Mouse (Mus musculus) MEL (cell line): ENCODE measurements at regions not wholly inside any gene's neighbourhood (a gene's known extent, or its start where the extent isn't known, plus 50 kb on each side); places are given as distances from the start of the nearest gene placed in this dataset.
A peak's percentile ranks its signal among the peaks of the same experiment; 100 is the strongest.

Source experiments
- DNase-seq: peaks from one replicate; pipeline ENCODE4 v3.0.0; 2011; ENCODE audit warnings: low read depth, low spot score
- H3K27ac ChIP-seq: 2 replicates; pipeline ENCODE4 v1.5.1; 2012; ENCODE audit warnings: low read depth, mild to moderate bottlenecking, control low read depth, low read length, moderate library complexity; ENCODE audit not compliant: control insufficient read depth
- H3K27me3 ChIP-seq, 2 experiments: fragments of 150-350 bp in 1 of 2; sonication (generic) in 1 of 2; 2 replicates each; pipeline ENCODE4 v1.6.1; 2012; ENCODE audit warnings: low read length in 2 of 2, mild to moderate bottlenecking in 2 of 2, improper control_type of control experiment in 1 of 2, moderate library complexity in 1 of 2; ENCODE audit not compliant: insufficient read depth in 2 of 2, control insufficient read depth in 1 of 2
- H3K36me3 ChIP-seq, 2 experiments: 2 replicates each; pipeline ENCODE4 v1.6.1; 2012 to 2014; ENCODE audit warnings: low read length in 2 of 2, improper control_type of control experiment in 1 of 2, inconsistent platforms in 1 of 2, mild to moderate bottlenecking in 1 of 2; ENCODE audit not compliant: insufficient read depth in 2 of 2, control insufficient read depth in 1 of 2
- H3K4me1 ChIP-seq, 2 experiments: fragments of 150-350 bp in 1 of 2; sonication (generic) in 1 of 2; 2 replicates each; pipeline ENCODE4 v1.6.1; 2012; ENCODE audit warnings: low read length in 2 of 2, improper control_type of control experiment in 1 of 2, mild to moderate bottlenecking in 1 of 2; ENCODE audit not compliant: insufficient read depth in 2 of 2, control insufficient read depth in 1 of 2
- H3K4me3 ChIP-seq, 2 experiments: fragments of 150-350 bp in 1 of 2; sonication (generic) in 1 of 2; 2 replicates each; pipeline ENCODE4 v1.5.1; 2012; ENCODE audit warnings: low read depth in 2 of 2, low read length in 2 of 2, mild to moderate bottlenecking in 2 of 2, moderate library complexity in 2 of 2, control low read depth in 1 of 2, improper control_type of control experiment in 1 of 2; ENCODE audit not compliant: control insufficient read depth in 1 of 2, insufficient read depth in 1 of 2
- H3K79me2 ChIP-seq: 2 replicates; pipeline ENCODE4 v1.6.1; 2012; ENCODE audit warnings: mild to moderate bottlenecking, low read length, moderate library complexity; ENCODE audit not compliant: control insufficient read depth, poor library complexity, insufficient read depth
- H3K9ac ChIP-seq: 2 replicates; pipeline ENCODE4 v1.6.1; 2012; ENCODE audit warnings: low read depth, mild to moderate bottlenecking, control low read depth, low read length, moderate library complexity; ENCODE audit not compliant: control insufficient read depth, poor library complexity, severe bottlenecking
- H3K9me3 ChIP-seq: fragments of 150-350 bp; sonication (generic); replicated peaks from 2 replicates; pipeline ENCODE4 v1.6.1; 2012; ENCODE audit warnings: mild to moderate bottlenecking, low read length, improper control_type of control experiment, moderate library complexity; ENCODE audit not compliant: insufficient read depth
- BHLHE40 ChIP-seq: IDR thresholded peaks from 2 replicates; pipeline ENCODE4 v1.6.1; 2012; ENCODE audit warnings: low read depth, mild to moderate bottlenecking, inconsistent platforms, low read length, improper control_type of control experiment, borderline replicate concordance
- CHD1 ChIP-seq: IDR thresholded peaks from 2 replicates; pipeline ENCODE4 v1.6.1; 2012; ENCODE audit warnings: low read depth, mild to moderate bottlenecking, inconsistent platforms, low read length, improper control_type of control experiment
- CHD2 ChIP-seq: IDR thresholded peaks from 2 replicates; pipeline ENCODE4 v1.6.1; 2011; ENCODE audit warnings: low read length, improper control_type of control experiment
- CTCF ChIP-seq, 3 experiments: IDR thresholded peaks in 2 of 3; conservative IDR thresholded peaks in 1 of 3; 2 replicates each; pipeline ENCODE4 v1.5.1; 2011 to 2012; ENCODE audit warnings: low read length in 3 of 3, low read depth in 2 of 3, mild to moderate bottlenecking in 2 of 3, improper control_type of control experiment in 1 of 3, inconsistent platforms in 1 of 3, mixed read lengths in 1 of 3, moderate library complexity in 1 of 3; ENCODE audit not compliant: control insufficient read depth in 1 of 3, insufficient read depth in 1 of 3, poor library complexity in 1 of 3, severe bottlenecking in 1 of 3
- E2F4 ChIP-seq: IDR thresholded peaks from 2 replicates; pipeline ENCODE4 v1.6.1; 2011; ENCODE audit warnings: low read depth, low read length, improper control_type of control experiment, borderline replicate concordance
- ELF1 ChIP-seq: IDR thresholded peaks from 2 replicates; pipeline ENCODE4 v1.6.1; 2014; ENCODE audit warnings: low read depth, mild to moderate bottlenecking, inconsistent platforms, low read length, improper control_type of control experiment, moderate library complexity
- GATA1 ChIP-seq: IDR thresholded peaks from 2 replicates; pipeline ENCODE4 v1.6.1; 2011; ENCODE audit warnings: low read depth, low read length, improper control_type of control experiment
- JUND ChIP-seq: IDR thresholded peaks from 2 replicates; pipeline ENCODE4 v1.6.1; 2011; ENCODE audit warnings: low read depth, mild to moderate bottlenecking, improper control_type of control experiment, low read length
- MAZ ChIP-seq: IDR thresholded peaks from 2 replicates; pipeline ENCODE4 v1.6.1; 2012; ENCODE audit warnings: low read depth, mild to moderate bottlenecking, inconsistent platforms, low read length, improper control_type of control experiment
- MYB ChIP-seq: IDR thresholded peaks from 2 replicates; pipeline ENCODE4 v1.6.1; 2011; ENCODE audit warnings: mild to moderate bottlenecking, low read depth, low read length, improper control_type of control experiment
- MYC ChIP-seq: IDR thresholded peaks from 2 replicates; pipeline ENCODE4 v1.6.1; 2011; ENCODE audit warnings: low read depth, mild to moderate bottlenecking, low read length, improper control_type of control experiment, moderate library complexity
- POLR2A ChIP-seq, 2 experiments: IDR thresholded peaks; 2 replicates each; pipeline ENCODE4 v1.6.1; 2011 to 2012; ENCODE audit warnings: low read length in 2 of 2, mild to moderate bottlenecking in 2 of 2, control low read depth in 1 of 2, improper control_type of control experiment in 1 of 2, low read depth in 1 of 2, moderate library complexity in 1 of 2; ENCODE audit not compliant: control insufficient read depth in 1 of 2, insufficient read depth in 1 of 2, poor library complexity in 1 of 2
- POLR2AphosphoS2 ChIP-seq: IDR thresholded peaks from 2 replicates; pipeline ENCODE4 v1.6.1; 2011; ENCODE audit warnings: low read length, improper control_type of control experiment
- SMC3 ChIP-seq: IDR thresholded peaks from 2 replicates; pipeline ENCODE4 v1.6.1; 2011; ENCODE audit warnings: low read depth, low read length, improper control_type of control experiment
- TBP ChIP-seq: IDR thresholded peaks from 2 replicates; pipeline ENCODE4 v1.8.0; 2011; ENCODE audit warnings: low read depth, low read length, improper control_type of control experiment
- UBTF ChIP-seq: IDR thresholded peaks from 2 replicates; pipeline ENCODE4 v1.6.1; 2012; ENCODE audit warnings: low read depth, mild to moderate bottlenecking, inconsistent platforms, low read length, improper control_type of control experiment, moderate library complexity, borderline replicate concordance; ENCODE audit not compliant: insufficient read depth
- USF1 ChIP-seq: IDR thresholded peaks from 2 replicates; pipeline ENCODE4 v1.6.1; 2014; ENCODE audit warnings: low read depth, mild to moderate bottlenecking, inconsistent platforms, low read length, improper control_type of control experiment, moderate library complexity
- USF2 ChIP-seq, 2 experiments: IDR thresholded peaks; 2 replicates each; pipeline ENCODE4 v1.6.1; 2011 to 2012; ENCODE audit warnings: improper control_type of control experiment in 2 of 2, low read length in 2 of 2, borderline replicate concordance in 1 of 2, inconsistent platforms in 1 of 2, low read depth in 1 of 2, mild to moderate bottlenecking in 1 of 2; ENCODE audit not compliant: insufficient read depth in 1 of 2
- ZNF384 ChIP-seq: IDR thresholded peaks from 2 replicates; pipeline ENCODE4 v1.6.1; 2012; ENCODE audit warnings: low read depth, mild to moderate bottlenecking, inconsistent platforms, low read length, improper control_type of control experiment

GRCm38 (mm10) chr5:148684216-148684615, 131.6 kb upstream of the Ubl3 start:
- no peak for DNase-seq
- Histone ChIP-seq H3K4me3 (no peak overlapping the region), H3K9ac (no peak overlapping the region), H3K9me3 (no peaks in the 10 kb centered on the region), H3K27ac (no peak overlapping the region), H3K27me3 (no peaks in the 10 kb centered on the region), H3K79me2 (no peaks in the 10 kb centered on the region), H3K4me1 (no peaks in the 10 kb centered on the region), H3K36me3 (no peaks in the 10 kb centered on the region)
- TF ChIP-seq MYB (no peak), ELF1 (no peak)

DNA sequence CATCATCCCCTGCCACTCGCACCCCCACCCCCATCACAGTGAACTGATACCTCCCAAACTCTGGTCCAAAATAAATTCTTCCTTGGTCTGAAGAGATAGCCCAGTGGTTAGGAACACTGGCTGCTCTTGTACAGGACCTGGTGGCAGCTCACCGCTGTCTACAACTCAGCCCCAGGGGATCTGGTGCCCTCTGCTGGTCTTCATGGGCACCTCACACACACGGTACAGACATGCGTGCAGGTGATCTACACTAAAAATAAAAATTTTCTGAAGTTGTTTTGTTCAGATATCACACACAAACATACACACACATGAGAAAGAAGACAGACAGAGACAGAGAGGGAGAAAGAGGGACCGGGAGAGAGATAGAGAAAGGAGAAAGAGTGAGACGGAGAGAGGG, 130.0 kb upstream of the Ubl3 start:
- Histone ChIP-seq H3K36me3 (no peaks in the 10 kb centered on the region), H3K79me2 (no peaks in the 10 kb centered on the region), H3K27me3 (no peaks in the 10 kb centered on the region), H3K4me3 (no peak overlapping the region), H3K9me3 (no peaks in the 10 kb centered on the region), H3K4me1 (no peaks in the 10 kb centered on the region), H3K9ac (no peak overlapping the region), H3K27ac (no peak overlapping the region)
- TF ChIP-seq CTCF (IDR thresholded peaks at IDR 0.05 in 2 of 3, conservative IDR thresholded peaks at IDR 0.05 in 1 of 3; ENCODE audit: control insufficient read depth in 1 of 3, insufficient read depth in 1 of 3, low read depth in 2 of 3, low read length in 3 of 3, poor library complexity in 1 of 3, severe bottlenecking in 1 of 3) (peak in 2 of 3 experiments; percentile 26 to 43; a peak in 4 of 6 replicates), UBTF (no peak), SMC3 (peak; percentile 28)
- DNase-seq = no peak

DNA sequence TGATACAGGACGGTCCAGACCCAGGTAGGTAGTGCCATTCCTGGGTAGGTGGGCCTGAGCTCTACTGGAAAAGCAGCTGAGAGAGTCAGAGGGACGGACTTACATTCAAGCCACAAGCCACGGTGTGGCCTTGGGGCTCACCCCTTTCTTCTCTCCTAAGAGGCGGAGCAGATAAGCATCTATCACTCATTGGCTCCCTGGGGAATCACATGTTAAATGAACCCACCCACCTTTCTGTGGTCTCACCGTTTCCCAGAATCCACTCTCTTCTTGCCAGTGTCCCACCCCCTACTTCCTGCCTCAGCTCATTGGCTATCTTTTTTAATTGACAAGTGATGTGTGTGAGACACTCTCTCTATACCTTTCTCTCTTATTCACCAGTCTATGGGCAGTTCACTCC, 127.8 kb upstream of the Ubl3 start:
- H3K9ac ChIP-seq = no peak overlapping the region
- no peak overlapping the region for H3K27ac ChIP-seq
- no peak for DNase-seq
- TF ChIP-seq MYB (no peak), POLR2AphosphoS2 (no peak), MYC (no peak), E2F4 (no peak), ZNF384 (no peak), TBP (no peak), CHD1 (no peak), POLR2A (IDR thresholded peaks at IDR 0.05; ENCODE audit: control insufficient read depth in 1 of 2, insufficient read depth in 1 of 2, low read depth in 1 of 2, low read length in 2 of 2, poor library complexity in 1 of 2) (no peak), USF1 (no peak), USF2 (IDR thresholded peaks at IDR 0.05; ENCODE audit: borderline replicate concordance in 1 of 2, insufficient read depth in 1 of 2, low read depth in 1 of 2, low read length in 2 of 2) (no peak), MAZ (no peak), BHLHE40 (no peak), JUND (no peak), CHD2 (no peak), GATA1 (no peak)
- H3K4me3 ChIP-seq = no peak overlapping the region
- no peaks in the 10 kb centered on the region for H3K27me3 ChIP-seq
- H3K4me1 ChIP-seq = no peaks in the 10 kb centered on the region
- H3K36me3 ChIP-seq = no peaks in the 10 kb centered on the region
- H3K9me3 ChIP-seq = no peaks in the 10 kb centered on the region
- no peaks in the 10 kb centered on the region for H3K79me2 ChIP-seq
